In genomic region chr16:18679112-18679511, GRCm38 (mm10) we compare ENCODE assay signal across 15 mouse cellular contexts. TPM values are rescaled to one million over a fixed set of nuclear protein-coding genes. Genes with fewer than 3 reads are reported as not detected.
DNase-seq lines count a peak whose midpoint lies in the region; ATAC-seq and TF ChIP-seq lines count a peak whose summit lies in the region.
"Had no signal": no experiment of that assay in that cellular context is flagged by ENCODE, and none has a peak within 500 bp of the region (broad histone marks: within the 10 kb centered on the region; RNA-seq: fewer than 3 reads in every experiment).

No protein-coding gene starts in this region.

- no peaks in the 10 kb centered on the region for H3K27me3 ChIP-seq in CH12.LX (replicated peaks)
- peaks cover 0 to 6% of the 10 kb centered on the region in 2 experiments; a peak in 2 of 4 replicates for H3K27me3 ChIP-seq in MEL (ENCODE audit: control insufficient read depth in 1 of 2, insufficient read depth in 2 of 2, low read length in 2 of 2)
- H3K27me3 ChIP-seq: embryonic facial prominence, embryonic 13.5 days; forebrain, embryonic 12.5 days; midbrain, embryonic 15.5 days had no signal

- intact Hi-C loops in left cerebral cortex, adult 2 months (cut with DNase I), result no loop called here
- intact Hi-C loops in gastrocnemius, postnatal 36 days (cut with DNase I), result loop anchor here (2.0 kb wide), 1 partner anchor 50 kb away; the partner anchor contains the start of gene Sept5

- H3K36me3 ChIP-seq in CH12.LX (replicated peaks in 1 of 2; ENCODE audit: control insufficient read depth in 1 of 2, insufficient read depth in 1 of 2, low read length in 1 of 2) (no peaks in the 10 kb centered on the region), MEL (ENCODE audit: control insufficient read depth in 1 of 2, insufficient read depth in 2 of 2, low read length in 2 of 2) (no peaks in the 10 kb centered on the region)
- H3K36me3 ChIP-seq: embryonic facial prominence, embryonic 13.5 days; forebrain, embryonic 12.5 days; midbrain, embryonic 15.5 days had no signal

- H3K9me3 ChIP-seq in CH12.LX (replicated peaks; ENCODE audit: low read length), result no peaks in the 10 kb centered on the region
- no peaks in the 10 kb centered on the region for H3K9me3 ChIP-seq in MEL (replicated peaks; ENCODE audit: insufficient read depth, low read length)
- H3K9me3 ChIP-seq: embryonic facial prominence, embryonic 13.5 days; forebrain, embryonic 12.5 days; midbrain, embryonic 15.5 days had no signal

- H3K79me2 ChIP-seq in CH12.LX (replicated peaks; ENCODE audit: control insufficient read depth, extremely low read depth, insufficient read depth, poor library complexity, severe bottlenecking) (no peaks in the 10 kb centered on the region), MEL (ENCODE audit: control insufficient read depth, insufficient read depth, low read length, poor library complexity) (no peaks in the 10 kb centered on the region)

- in situ Hi-C loops in CH12.LX (cut with MboI; ENCODE audit: low pct_ligation_motif_present, low pct_unique_long_range_greater_than_20kb, low sequenced_read_pairs), result loop anchor here (5.0 to 25.0 kb wide), 3 partner anchors 42 to 583 kb away; no protein-coding TSS in a partner anchor

- peak; percentile 63; the same call in 1 of the 2 replicates for ATAC-seq in megakaryocyte progenitor cell, adult 5-6 weeks (replicated peaks; ENCODE audit: poor library complexity)
- no peak for ATAC-seq in frontal cortex, adult (ENCODE audit: low TSS enrichment)
- ATAC-seq: midbrain, embryonic 15.5 days had no signal

- no peak for DNase-seq in left cerebral cortex, adult 2 months (ENCODE audit: extremely low spot score in 1 of 2, low spot score in 2 of 2)
- no peak for DNase-seq in left cerebral cortex, adult 9 months (ENCODE audit: low spot score in 2 of 2)
- peak; percentile 39 for DNase-seq in CH12.LX (ENCODE audit: extremely low read depth)
- DNase-seq in MEL (ENCODE audit: low read depth, low spot score), result peak; percentile 56
- DNase-seq in gastrocnemius, postnatal 36 days, result no peak
- DNase-seq: adrenal gland, postnatal 36 days; cerebellum, adult 18-20 months; heart, postnatal 10 days; lung, adult 18-20 months; right cerebral cortex, postnatal 4 days had no signal

- dilution Hi-C loops in CH12.LX (cut with MboI; ENCODE audit: extremely low pct_ligation_motif_present, extremely low pct_unique_long_range_greater_than_20kb, low sequenced_read_pairs), result no loop called here

- no peak overlapping the region for H3K4me3 ChIP-seq in left cerebral cortex, adult 2 months
- H3K4me3 ChIP-seq in CH12.LX (replicated peaks in 1 of 3; ENCODE audit: low read depth in 2 of 3, low read length in 2 of 3, poor library complexity in 1 of 3) (no peak overlapping the region), MEL (ENCODE audit: control insufficient read depth in 1 of 2, insufficient read depth in 1 of 2, low read depth in 2 of 2, low read length in 2 of 2) (no peak overlapping the region)
- H3K4me3 ChIP-seq: embryonic facial prominence, embryonic 13.5 days; forebrain, embryonic 12.5 days; midbrain, embryonic 15.5 days had no signal

- TF ChIP-seq EP300 in CH12.LX (IDR thresholded peaks at IDR 0.05; ENCODE audit: low read length) (no peak), MEL (IDR thresholded peaks at IDR 0.05; ENCODE audit: low read depth in 1 of 2, low read length in 2 of 2) (no peak)

- no peak overlapping the region for H3K9ac ChIP-seq in CH12.LX (ENCODE audit: insufficient read depth, low read depth)
- no peak overlapping the region for H3K9ac ChIP-seq in MEL (ENCODE audit: control insufficient read depth, low read depth, low read length, poor library complexity, severe bottlenecking)
- H3K9ac ChIP-seq: embryonic facial prominence, embryonic 13.5 days; forebrain, embryonic 12.5 days; midbrain, embryonic 15.5 days had no signal

- H3K27ac ChIP-seq in left cerebral cortex, adult 2 months, result no peak overlapping the region
- no peak overlapping the region for H3K27ac ChIP-seq in CH12.LX (ENCODE audit: insufficient read depth, low read depth)
- no peak overlapping the region for H3K27ac ChIP-seq in MEL (ENCODE audit: control insufficient read depth, low read depth, low read length)
- H3K27ac ChIP-seq: embryonic facial prominence, embryonic 13.5 days; forebrain, embryonic 12.5 days; midbrain, embryonic 15.5 days had no signal

- H3K4me1 ChIP-seq in CH12.LX (ENCODE audit: control insufficient read depth in 1 of 2, insufficient read depth in 2 of 2) (peaks cover 0 to 23% of the 10 kb centered on the region in 2 experiments; a peak in 2 of 4 replicates), MEL (ENCODE audit: control insufficient read depth in 1 of 2, insufficient read depth in 2 of 2, low read length in 2 of 2) (0 out of 4 replicates have a peak, but pooled peaks cover 0 to 2% of the 10 kb centered on the region in 2 experiments)
- H3K4me1 ChIP-seq: embryonic facial prominence, embryonic 13.5 days; midbrain, embryonic 15.5 days had no signal

- TF ChIP-seq RAD21 in CH12.LX (IDR thresholded peaks at IDR 0.05; ENCODE audit: low read depth, low read length), result peak; percentile 55
- TF ChIP-seq RAD21 in MEL (IDR thresholded peaks at IDR 0.05; ENCODE audit: low read depth, low read length), result peak; percentile 53

- TF ChIP-seq CTCF in left cerebral cortex, adult 2 months (IDR thresholded peaks at IDR 0.05), result peak; percentile 11
- TF ChIP-seq CTCF in CH12.LX (conservative IDR thresholded peaks at IDR 0.05 in 1 of 2, IDR thresholded peaks at IDR 0.05 in 1 of 2; ENCODE audit: low read depth in 2 of 2, low read length in 2 of 2) (peak; percentile 26 to 61; a peak in 3 of 4 replicates), MEL (IDR thresholded peaks at IDR 0.05 in 2 of 3, conservative IDR thresholded peaks at IDR 0.05 in 1 of 3; ENCODE audit: control insufficient read depth in 1 of 3, insufficient read depth in 1 of 3, low read depth in 2 of 3, low read length in 3 of 3, poor library complexity in 1 of 3, severe bottlenecking in 1 of 3) (peak; percentile 43 to 66 (median 64))

- no peak for TF ChIP-seq POLR2A in CH12.LX (IDR thresholded peaks at IDR 0.05; ENCODE audit: low read depth, low read length)
- TF ChIP-seq POLR2A in MEL (IDR thresholded peaks at IDR 0.05; ENCODE audit: control insufficient read depth in 1 of 2, insufficient read depth in 1 of 2, low read depth in 1 of 2, low read length in 2 of 2, poor library complexity in 1 of 2), result no peak

- H3K4me2 ChIP-seq in CH12.LX (ENCODE audit: insufficient read depth, low read depth, poor library complexity, severe bottlenecking), result no peak overlapping the region
- H3K4me2 ChIP-seq: embryonic facial prominence, embryonic 13.5 days; forebrain, embryonic 12.5 days; midbrain, embryonic 15.5 days had no signal

TF ChIP-seq in CH12.LX, 34 proteins besides CTCF, POLR2A, EP300 and RAD21:
- no peak for TF ChIP-seq NELFE (IDR thresholded peaks at IDR 0.05; ENCODE audit: low read depth, low read length)

TF ChIP-seq in MEL, 35 proteins besides CTCF, POLR2A, EP300 and RAD21:
- TF ChIP-seq SMC3 (IDR thresholded peaks at IDR 0.05; ENCODE audit: low read depth, low read length), result peak; percentile 44
- no peak for TF ChIP-seq TAL1 (IDR thresholded peaks at IDR 0.05; ENCODE audit: low read length)
- no peak for TF ChIP-seq MAX (IDR thresholded peaks at IDR 0.05; ENCODE audit: low read length)

RNA-seq across cellular contexts. Expression of gene Sept5, which starts 49.4 kb away (rescaled TPM):
- total RNA-seq in left cerebral cortex, adult 2 months (2021), result 100 to 1,000 TPM; 801 to 836 TPM
- 1.8 and 3.9 TPM in 2 replicates for total RNA-seq in CH12.LX (2012; rRNA removed)
- 0.20 and 0.63 TPM in 2 replicates for total RNA-seq in CH12.LX (2014; rRNA removed)
- polyA plus RNA-seq in CH12.LX (2012; ENCODE audit: insufficient read length, low read depth), result 0.35 and 0.56 TPM in 2 replicates
- total RNA-seq in MEL (2012; rRNA removed), result 7.4 and 8.3 TPM in 2 replicates
- polyA plus RNA-seq in MEL (2012; ENCODE audit: insufficient read depth in 1 of 2, insufficient read length in 2 of 2, low read depth in 1 of 2, low replicate concordance in 2 of 2, missing spikeins in 1 of 2), result 10 to 100 TPM in 1 of 2 experiments, not detected in 1; 29.3 TPM
- total RNA-seq in megakaryocyte progenitor cell, adult 5-6 weeks (2015), result 7.0 and 9.1 TPM in 2 replicates
- 2.6 and 8.7 TPM in 2 replicates for total RNA-seq in megakaryocyte progenitor cell, adult 5-6 weeks (2017)
- 1 to 10 TPM; 2.7 TPM for total RNA-seq in gastrocnemius, postnatal 36 days (2021)

RNA-seq across cellular contexts. Expression of gene Gm49601, which starts 52.9 kb away (rescaled TPM):
- total RNA-seq in left cerebral cortex, adult 2 months (2021), result 100 to 1,000 TPM; 260 to 297 TPM
- total RNA-seq in CH12.LX (2012; rRNA removed) (0.71 and 1.4 TPM in 2 replicates), CH12.LX (2014; rRNA removed) (not detected in 2 replicates), MEL (2012; rRNA removed) (1.5 and 1.6 TPM in 2 replicates)
- polyA plus RNA-seq in CH12.LX (2012; ENCODE audit: insufficient read length, low read depth) (0.46 TPM in 1 of 2 replicates, not detected in the other), MEL (2012; ENCODE audit: insufficient read depth in 1 of 2, insufficient read length in 2 of 2, low read depth in 1 of 2, low replicate concordance in 2 of 2, missing spikeins in 1 of 2) (1 to 10 TPM in 1 of 2 experiments, not detected in 1; 4.6 TPM)
- 0.79 and 1.4 TPM in 2 replicates for total RNA-seq in megakaryocyte progenitor cell, adult 5-6 weeks (2015)
- total RNA-seq in megakaryocyte progenitor cell, adult 5-6 weeks (2017), result 1.4 and 3.5 TPM in 2 replicates
- total RNA-seq in gastrocnemius, postnatal 36 days (2021), result 1 to 10 TPM in 1 of 2 experiments, under 1 TPM in 1; 0.94 to 1.5 TPM

RNA-seq across cellular contexts. Expression of gene Gp1bb, which starts 56.9 kb away (rescaled TPM):
- 1 to 10 TPM; 1.1 to 1.8 TPM for total RNA-seq in left cerebral cortex, adult 2 months (2021)
- not detected in 2 replicates for total RNA-seq in CH12.LX (2012; rRNA removed)
- not detected in 2 replicates for total RNA-seq in CH12.LX (2014; rRNA removed)
- not detected in 2 replicates for polyA plus RNA-seq in CH12.LX (2012; ENCODE audit: insufficient read length, low read depth)
- 0.35 and 0.42 TPM in 2 replicates for total RNA-seq in MEL (2012; rRNA removed)
- under 1 TPM in 1 of 2 experiments, not detected in 1; 0.14 TPM for polyA plus RNA-seq in MEL (2012; ENCODE audit: insufficient read depth in 1 of 2, insufficient read length in 2 of 2, low read depth in 1 of 2, low replicate concordance in 2 of 2, missing spikeins in 1 of 2)
- 0.76 TPM in 1 of 2 replicates, not detected in the other for total RNA-seq in megakaryocyte progenitor cell, adult 5-6 weeks (2015)
- 0.25 TPM in 1 of 2 replicates, not detected in the other for total RNA-seq in megakaryocyte progenitor cell, adult 5-6 weeks (2017)
- not detected for total RNA-seq in gastrocnemius, postnatal 36 days (2021)

Comparison
In these comparisons a context has a peak if more than half of its experiments do, and no peak if none do; other contexts are left out.
1. DNase-seq: peak in CH12.LX (single experiment) and MEL (single experiment); none in left cerebral cortex, adult 2 months (0 of 2), left cerebral cortex, adult 9 months (0 of 2) and gastrocnemius, postnatal 36 days (0 of 2).
2. CTCF ChIP-seq: peak in every context shown above with its lines; median percentile 64 in MEL; 44 in CH12.LX; 11 in left cerebral cortex, adult 2 months.
3. RNA of gene Sept5, which starts 49.4 kb away (total RNA-seq): 801 to 836 TPM in left cerebral cortex, adult 2 months; 2.6 to 9.1 TPM in megakaryocyte progenitor cell, adult 5-6 weeks, 7.4 to 8.3 TPM in MEL, 0.20 to 3.9 TPM in CH12.LX and 2.7 TPM in gastrocnemius, postnatal 36 days; every median in the first group is over 10 times any median in the second.
4. RNA of gene Gm49601, which starts 52.9 kb away (total RNA-seq): 260 to 297 TPM in left cerebral cortex, adult 2 months; 0.79 to 3.5 TPM in megakaryocyte progenitor cell, adult 5-6 weeks, 1.5 to 1.6 TPM in MEL, 0.94 to 1.5 TPM in gastrocnemius, postnatal 36 days and 0.71 to 1.4 TPM in CH12.LX; every median in the first group is over 10 times any median in the second.